Mouse (Mus musculus): ENCODE measurements at regions not wholly inside any gene's neighbourhood (a gene's known extent, or its start where the extent isn't known, plus 50 kb on each side); places are given as distances from the start of the nearest gene placed in this dataset.

- TF ChIP-seq CTCF (IDR thresholded peaks at IDR 0.05; ENCODE audit: borderline replicate concordance, extremely low read depth, insufficient read depth, insufficient read length) (no peak), POLR2A (IDR thresholded peaks at IDR 0.05; ENCODE audit: borderline replicate concordance, extremely low read depth, insufficient read depth, insufficient read length, poor library complexity, severe bottlenecking) (no peak)
Measured at GRCm38 (mm10) chr4:125917210-125917609, 107.1 kb upstream of the Csf3r start.
